Mouse (Mus musculus): ENCODE measurements around the gene Bcl2a1c. TPM values are rescaled to one million over a fixed set of nuclear protein-coding genes. Genes with fewer than 3 reads are reported as not detected.
"Not testable (repeated sequence)": the region's sequence is repeated elsewhere in the genome, so short reads cannot be mapped to it uniquely, and the experiment has no call there.

Bcl2a1c gene
- polyA plus RNA-seq, 1 experiment from 2014 or later, result not detected

DNA sequence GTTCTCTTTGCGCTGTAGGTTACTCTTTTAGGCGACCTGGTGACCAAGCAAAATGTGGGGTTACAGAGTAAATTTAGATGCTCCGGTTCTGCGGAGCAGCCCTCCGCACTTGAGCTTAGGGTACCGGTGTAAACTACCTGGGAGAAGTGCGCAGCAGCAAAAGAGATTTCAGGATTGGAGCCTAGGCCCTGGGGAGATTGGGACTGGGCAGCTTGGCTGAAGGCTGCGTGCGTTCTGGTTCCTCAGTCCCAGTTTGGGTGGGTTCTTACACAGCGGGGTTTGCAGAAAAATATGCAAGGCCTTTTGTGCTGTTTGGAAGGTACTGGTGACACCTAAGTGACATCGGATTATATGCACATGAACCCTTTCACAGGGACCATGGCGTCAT, 38.5 kb downstream of the Bcl2a1c start:
- Histone ChIP-seq H3K27ac (replicated peaks in 1 of 2; ENCODE audit: control insufficient read depth in 1 of 2, insufficient read depth in 1 of 2, low read depth in 2 of 2, low read length in 2 of 2) (peak overlapping the region; percentile 8 to 34; a peak in 3 of 4 replicates), H3K4me2 (ENCODE audit: low read length) (peak overlapping the region; percentile 76), H3K36me3 (ENCODE audit: control insufficient read depth, insufficient read depth, low read length) (0 out of 2 replicates have a peak, but pooled peaks cover 5% of the 10 kb centered on the region), H3K9me3 (ENCODE audit: control insufficient read depth, low read length) (no peaks in the 10 kb centered on the region), H3K27me3 (ENCODE audit: control insufficient read depth, insufficient read depth, low read length) (no peaks in the 10 kb centered on the region), H3K9ac (ENCODE audit: low read length) (peak overlapping the region; percentile 79), H3K4me3 (ENCODE audit: control insufficient read depth in 1 of 2, insufficient read depth in 1 of 2, low read depth in 1 of 2, low read length in 2 of 2) (peak overlapping the region; percentile 54 to 63), H3K4me1 (ENCODE audit: control insufficient read depth in 2 of 2, insufficient read depth in 2 of 2, low read length in 2 of 2) (peaks cover 0 to 4% of the 10 kb centered on the region in 2 experiments; a peak in 1 of 4 replicates)
- ATAC-seq (ENCODE audit: insufficient number of reproducible peaks, insufficient read depth, low FRiP score, low read depth), result no peak
- 9% methylated on average over 12 of the region's 12 CpGs for WGBS

DNA sequence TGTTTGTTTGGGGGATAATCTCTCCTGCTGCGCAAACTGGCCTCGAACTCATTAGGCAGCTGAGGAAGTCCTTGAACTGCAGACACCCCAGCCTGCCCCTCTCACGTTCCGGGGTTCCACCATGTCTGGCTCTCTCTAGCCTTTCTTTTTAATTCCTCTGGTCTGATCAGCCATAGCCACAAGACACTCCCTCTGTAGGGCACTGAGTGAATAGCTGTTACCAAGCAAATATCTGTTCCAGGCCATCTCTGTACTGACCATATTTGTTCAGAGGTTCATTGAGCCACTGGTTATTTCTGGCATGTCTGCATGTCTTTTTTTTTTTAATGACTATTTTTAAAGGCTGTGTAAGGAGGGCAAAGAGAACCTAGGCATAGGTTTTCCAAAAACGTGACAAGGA, 39.5 kb downstream of the Bcl2a1c start:
- not testable (repeated sequence) for H3K27ac ChIP-seq (replicated peaks in 1 of 2; ENCODE audit: control insufficient read depth in 1 of 2, insufficient read depth in 1 of 2, low read depth in 2 of 2, low read length in 2 of 2); H3K9me3 ChIP-seq (ENCODE audit: control insufficient read depth, low read length); H3K27me3 ChIP-seq (ENCODE audit: control insufficient read depth, insufficient read depth, low read length); H3K9ac ChIP-seq (ENCODE audit: low read length); H3K4me3 ChIP-seq (ENCODE audit: control insufficient read depth in 1 of 2, insufficient read depth in 1 of 2, low read depth in 1 of 2, low read length in 2 of 2); H3K4me1 ChIP-seq (ENCODE audit: control insufficient read depth in 2 of 2, insufficient read depth in 2 of 2, low read length in 2 of 2); H3K36me3 ChIP-seq (ENCODE audit: control insufficient read depth, insufficient read depth, low read length)
- H3K4me2 ChIP-seq (ENCODE audit: low read length), result peak overlapping the region; percentile 76
- 51% methylated on average over 5 of the region's 5 CpGs for WGBS
- peak; percentile 45; the same call in 1 of the 2 replicates for ATAC-seq (ENCODE audit: insufficient number of reproducible peaks, insufficient read depth, low FRiP score, low read depth)

DNA sequence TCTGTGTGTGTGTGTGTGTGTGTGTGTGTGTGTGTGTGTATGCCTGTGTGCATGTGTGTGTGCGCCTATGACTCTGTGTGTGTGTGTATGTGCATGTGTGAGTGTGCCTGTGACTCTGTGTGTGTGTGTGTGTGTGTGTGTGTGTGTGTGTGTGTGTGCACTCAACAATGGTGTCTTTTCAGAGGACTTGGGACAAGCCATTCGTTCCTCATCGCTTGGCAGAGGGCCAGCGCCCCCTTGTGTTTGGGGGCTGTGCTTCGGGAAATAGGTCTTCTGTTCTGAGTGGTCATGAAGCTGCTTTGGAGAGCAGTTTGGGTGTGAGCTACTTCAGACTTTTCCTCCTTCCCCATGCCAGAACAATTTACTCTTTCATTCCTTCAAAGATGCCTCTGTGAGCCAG, 41.8 kb downstream of the Bcl2a1c start:
- not testable (repeated sequence) for ATAC-seq (ENCODE audit: insufficient number of reproducible peaks, insufficient read depth, low FRiP score, low read depth); H3K4me1 ChIP-seq (ENCODE audit: control insufficient read depth in 2 of 2, insufficient read depth in 2 of 2, low read length in 2 of 2)
- WGBS, result 30% methylated on average over 5 of the region's 5 CpGs

DNA sequence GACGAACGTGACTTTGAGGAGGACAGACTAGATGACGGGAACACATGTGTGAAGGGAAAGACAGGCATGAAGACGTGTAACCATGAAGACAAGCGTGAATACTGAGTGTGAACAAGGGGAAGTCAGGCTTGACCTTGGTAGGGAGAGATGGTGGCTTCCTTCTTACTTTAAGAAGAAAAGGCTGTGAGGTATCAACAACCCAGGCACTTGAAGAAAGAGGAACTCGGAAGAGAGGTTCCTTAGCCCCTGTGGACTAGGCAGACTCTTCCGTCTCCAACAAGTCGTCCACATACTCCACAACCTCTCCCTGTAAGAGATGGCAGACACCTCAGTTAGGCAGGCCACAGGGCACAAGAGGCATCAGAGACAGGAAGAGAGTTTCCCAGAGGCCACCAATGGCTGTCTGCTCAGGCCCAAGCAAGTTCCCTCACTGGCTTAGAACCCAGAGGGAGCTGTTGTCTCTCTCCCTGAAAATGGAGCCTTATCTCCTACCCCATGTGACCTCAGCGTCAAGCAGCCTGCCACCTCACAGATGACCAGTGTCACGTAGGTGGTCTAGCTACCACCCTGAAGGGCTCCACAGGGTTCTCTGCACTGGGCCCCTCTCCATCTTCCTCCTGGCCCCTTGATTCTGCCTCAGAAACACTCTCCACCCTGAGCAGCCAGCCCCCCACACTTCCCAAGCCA, 45.5 kb downstream of the Bcl2a1c start:
- Histone ChIP-seq H3K4me2 (ENCODE audit: low read length) (no peak overlapping the region), H3K4me3 (ENCODE audit: control insufficient read depth in 1 of 2, insufficient read depth in 1 of 2, low read depth in 1 of 2, low read length in 2 of 2) (no peak overlapping the region), H3K36me3 (ENCODE audit: control insufficient read depth, insufficient read depth, low read length) (peaks cover 57% of the 10 kb centered on the region), H3K9ac (ENCODE audit: low read length) (no peak overlapping the region), H3K9me3 (ENCODE audit: control insufficient read depth, low read length) (no peaks in the 10 kb centered on the region), H3K4me1 (ENCODE audit: control insufficient read depth in 2 of 2, insufficient read depth in 2 of 2, low read length in 2 of 2) (peaks cover 4 to 11% of the 10 kb centered on the region in 2 experiments; a peak in 2 of 4 replicates), H3K27me3 (ENCODE audit: control insufficient read depth, insufficient read depth, low read length) (no peaks in the 10 kb centered on the region), H3K27ac (replicated peaks in 1 of 2; ENCODE audit: control insufficient read depth in 1 of 2, insufficient read depth in 1 of 2, low read depth in 2 of 2, low read length in 2 of 2) (no peak overlapping the region)
- no peak for ATAC-seq (ENCODE audit: insufficient number of reproducible peaks, insufficient read depth, low FRiP score, low read depth)
- WGBS, result 84% methylated on average over 10 of the region's 10 CpGs

More for the DNA sequence above, 41.8 kb downstream of the Bcl2a1c start:
- H3K27ac ChIP-seq (replicated peaks in 1 of 2; ENCODE audit: control insufficient read depth in 1 of 2, insufficient read depth in 1 of 2, low read depth in 2 of 2, low read length in 2 of 2); H3K27me3 ChIP-seq (ENCODE audit: control insufficient read depth, insufficient read depth, low read length); H3K4me2 ChIP-seq (ENCODE audit: low read length); H3K9me3 ChIP-seq (ENCODE audit: control insufficient read depth, low read length); H3K9ac ChIP-seq (ENCODE audit: low read length); H3K4me3 ChIP-seq (ENCODE audit: control insufficient read depth in 1 of 2, insufficient read depth in 1 of 2, low read depth in 1 of 2, low read length in 2 of 2): not testable (repeated sequence)
- H3K36me3 ChIP-seq (ENCODE audit: control insufficient read depth, insufficient read depth, low read length), result peaks cover 29% of the 10 kb centered on the region

DNA sequence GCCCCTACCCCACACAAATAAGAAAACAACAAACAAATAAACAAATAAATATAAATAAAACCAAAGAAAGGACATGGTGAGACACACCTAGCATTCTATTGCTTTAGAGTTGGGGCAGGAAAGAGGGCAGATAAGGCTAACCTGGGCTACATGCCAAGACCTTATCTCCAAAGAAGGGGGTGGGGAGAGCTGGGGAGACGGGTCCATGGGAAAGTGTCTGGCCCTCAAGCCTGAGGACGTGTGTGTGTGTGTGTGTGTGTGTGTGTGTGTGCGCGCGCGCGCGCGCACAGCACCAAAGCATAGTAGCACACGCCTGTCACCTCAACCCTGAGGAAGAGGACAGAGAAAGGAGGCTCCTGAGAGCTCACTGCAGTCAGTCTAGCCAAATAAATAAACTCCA, 47.2 kb downstream of the Bcl2a1c start:
- ATAC-seq (ENCODE audit: insufficient number of reproducible peaks, insufficient read depth, low FRiP score, low read depth), result peak; percentile 60; the same call in 1 of the 2 replicates
- H3K9me3 ChIP-seq (ENCODE audit: control insufficient read depth, low read length), result no peaks in the 10 kb centered on the region
- H3K27me3 ChIP-seq (ENCODE audit: control insufficient read depth, insufficient read depth, low read length), result no peaks in the 10 kb centered on the region
- H3K4me2 ChIP-seq (ENCODE audit: low read length), result no peak overlapping the region
- H3K36me3 ChIP-seq (ENCODE audit: control insufficient read depth, insufficient read depth, low read length), result peaks cover 67% of the 10 kb centered on the region
- no peak overlapping the region for H3K9ac ChIP-seq (ENCODE audit: low read length)
- no peak overlapping the region; a peak in 1 of 4 replicates for H3K27ac ChIP-seq (replicated peaks in 1 of 2; ENCODE audit: control insufficient read depth in 1 of 2, insufficient read depth in 1 of 2, low read depth in 2 of 2, low read length in 2 of 2)
- WGBS, result 45% methylated on average over 10 of the region's 10 CpGs
- no peak overlapping the region for H3K4me3 ChIP-seq (ENCODE audit: control insufficient read depth in 1 of 2, insufficient read depth in 1 of 2, low read depth in 1 of 2, low read length in 2 of 2)
- H3K4me1 ChIP-seq (ENCODE audit: control insufficient read depth in 2 of 2, insufficient read depth in 2 of 2, low read length in 2 of 2), result peaks cover 4 to 11% of the 10 kb centered on the region in 2 experiments; a peak in 2 of 4 replicates

DNA sequence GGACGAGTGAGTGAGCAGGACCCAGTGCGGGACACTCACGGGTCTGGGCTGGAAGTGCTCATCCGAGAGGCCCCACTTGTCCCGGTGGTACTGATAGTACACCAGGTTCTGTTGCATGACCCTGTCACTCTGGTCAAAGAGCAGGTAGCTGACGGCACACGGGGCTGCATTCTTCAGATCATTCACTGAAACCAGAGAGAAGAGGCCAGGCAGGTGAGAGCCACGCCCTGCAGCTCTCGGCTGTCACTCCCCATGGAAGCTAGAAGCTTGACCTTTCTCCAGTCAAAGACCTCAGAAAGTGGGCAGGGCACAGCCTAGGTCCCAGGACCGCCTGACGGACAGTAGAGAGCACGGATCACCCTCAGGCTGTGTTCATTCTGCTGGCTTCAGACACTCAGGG, 49.9 kb downstream of the Bcl2a1c start:
- Histone ChIP-seq H3K4me2 (ENCODE audit: low read length) (no peak overlapping the region), H3K4me3 (ENCODE audit: control insufficient read depth in 1 of 2, insufficient read depth in 1 of 2, low read depth in 1 of 2, low read length in 2 of 2) (no peak overlapping the region), H3K9me3 (ENCODE audit: control insufficient read depth, low read length) (no peaks in the 10 kb centered on the region), H3K9ac (ENCODE audit: low read length) (no peak overlapping the region), H3K27ac (replicated peaks in 1 of 2; ENCODE audit: control insufficient read depth in 1 of 2, insufficient read depth in 1 of 2, low read depth in 2 of 2, low read length in 2 of 2) (no peak overlapping the region), H3K27me3 (ENCODE audit: control insufficient read depth, insufficient read depth, low read length) (no peaks in the 10 kb centered on the region), H3K4me1 (ENCODE audit: control insufficient read depth in 2 of 2, insufficient read depth in 2 of 2, low read length in 2 of 2) (peaks cover 4 to 11% of the 10 kb centered on the region in 2 experiments; a peak in 2 of 4 replicates), H3K36me3 (ENCODE audit: control insufficient read depth, insufficient read depth, low read length) (peaks cover 81% of the 10 kb centered on the region)
- 87% methylated on average over 12 of the region's 12 CpGs for WGBS
- no peak for ATAC-seq (ENCODE audit: insufficient number of reproducible peaks, insufficient read depth, low FRiP score, low read depth)
